In the genomic region with DNA sequence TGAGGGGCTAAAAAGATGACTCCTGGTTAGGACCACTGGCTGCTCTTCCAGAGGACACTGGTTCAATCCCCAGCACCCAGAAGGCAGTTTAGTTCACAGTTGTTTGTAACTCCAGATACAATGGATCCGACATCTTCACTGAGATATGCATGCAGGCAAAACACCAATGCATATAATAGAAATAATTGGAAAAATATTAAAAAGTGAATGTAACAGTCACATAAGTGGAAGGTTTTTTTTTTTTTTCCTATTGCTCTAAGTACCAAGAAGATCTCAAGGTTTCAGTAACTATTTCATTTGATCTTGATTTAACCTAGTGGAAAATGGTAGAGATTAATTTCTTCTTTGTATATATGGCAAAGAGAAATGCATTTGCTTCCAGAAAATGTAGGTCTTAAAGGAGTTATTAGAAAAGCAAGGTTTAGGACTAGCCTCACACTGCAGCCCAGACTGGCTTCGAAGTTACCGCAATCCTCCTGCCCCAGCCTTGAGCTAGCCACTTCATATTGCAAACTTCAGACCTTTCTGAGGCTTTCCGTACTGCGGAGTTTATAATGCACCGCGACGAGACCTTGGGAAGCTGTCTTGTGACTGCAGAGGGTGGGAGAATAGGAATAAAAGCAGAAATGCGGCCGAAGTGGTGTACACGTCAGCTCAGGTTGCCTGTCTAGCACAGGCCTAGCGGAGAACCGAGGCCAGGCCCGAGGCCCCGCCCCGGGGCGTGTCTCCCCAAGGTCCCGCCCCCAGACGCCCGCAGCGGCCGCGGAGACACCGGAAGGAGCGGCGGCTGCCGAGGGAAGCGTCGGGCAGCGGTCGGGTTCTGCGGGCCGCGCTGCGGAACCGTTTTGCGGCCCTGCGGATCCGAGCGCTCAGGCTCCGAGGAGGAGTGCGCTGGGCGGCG, we compare ENCODE assay signal across 8 mouse cellular contexts. TPM values are rescaled to one million over a fixed set of nuclear protein-coding genes. Genes with fewer than 3 reads are reported as not detected.
DNase-seq lines count a peak whose midpoint lies in the region; ATAC-seq and TF ChIP-seq lines count a peak whose summit lies in the region.

Usp33 (plus strand) TSS at position 747 of the 901 bp plus-strand sequence.

- H3K9ac ChIP-seq in hindbrain, embryonic 14.5 days = peak within 1 kb of the TSS; percentile 87

- H3K4me1 ChIP-seq in hindbrain, embryonic 14.5 days (replicated peaks; ENCODE audit: control insufficient read depth, insufficient read depth, low read length) = peaks cover 13% of the 10 kb centered on the region

- 6% methylated on average over 40 of the region's 44 CpGs for WGBS in hindbrain, embryonic 14.5 days

- H3K4me2 ChIP-seq in hindbrain, embryonic 14.5 days (replicated peaks) = peak within 1 kb of the TSS; percentile 81

- no peaks in the 10 kb centered on the region for H3K36me3 ChIP-seq in hindbrain, embryonic 14.5 days (replicated peaks; ENCODE audit: control insufficient read depth, insufficient read depth)

- H3K27me3 ChIP-seq in Patski = no peaks in the 10 kb centered on the region
- H3K27me3 ChIP-seq in hindbrain, embryonic 14.5 days (ENCODE audit: control insufficient read depth, insufficient read depth, low read length) = no peaks in the 10 kb centered on the region

- DNase-seq in Patski (ENCODE audit: low read depth, low spot score) = peak; percentile 69
- peak; percentile 97 to 98 for DNase-seq in cerebellum, postnatal 14 days
- DNase-seq in frontal cortex, postnatal 25 days (ENCODE audit: low spot score in 2 of 2) = peak; percentile 85 to 87
- DNase-seq in hindbrain, embryonic 14.5 days (ENCODE audit: low spot score) = peak; percentile 95
- peak; percentile 92 to 94 for DNase-seq in layer of hippocampus, postnatal 36 days
- DNase-seq in lung, postnatal 36 days = peak; percentile 95
- peak; percentile 92 for DNase-seq in retina, postnatal 1 day
- DNase-seq in urinary bladder, adult 18-20 months (ENCODE audit: low spot score in 2 of 2) = peak; percentile 90 to 96

- peak within 1 kb of the TSS; percentile 87 for H3K27ac ChIP-seq in hindbrain, embryonic 14.5 days

- no peak for TF ChIP-seq CTCF in Patski (IDR thresholded peaks at IDR 0.05)

- in situ Hi-C loops in Patski (cut with MboI; ENCODE audit: low pct_unique_long_range_greater_than_20kb) = no loop called here

- peak within 1 kb of the TSS; percentile 66 for H3K4me3 ChIP-seq in hindbrain, embryonic 14.5 days (replicated peaks; ENCODE audit: low read length)

- peak; percentile 99 for ATAC-seq in Patski
- ATAC-seq in hindbrain, embryonic 14.5 days (ENCODE audit: low FRiP score) = peak; percentile 96

- H3K9me3 ChIP-seq in hindbrain, embryonic 14.5 days (ENCODE audit: control insufficient read depth, low read length) = no peaks in the 10 kb centered on the region

- POLR2A ChIA-PET in Patski (lab: Charles Lee) = interaction anchor here (1.4 kb wide), 1 partner anchor 10 kb away, joined by 3 read pairs; no protein-coding TSS in a partner anchor

- CTCF ChIA-PET in Patski (lab: Charles Lee) = interaction anchor here (0.8 to 1.3 kb wide), 4 partner anchors 10 to 31 kb away, joined by 3 to 4 read pairs (median 3); no protein-coding TSS in a partner anchor

RNA-seq across cellular contexts. Expression of gene Usp33, which starts in this region (rescaled TPM):
- polyA plus RNA-seq in Patski (2021) = 90.3 TPM
- polyA plus RNA-seq in hindbrain, embryonic 14.5 days (2014; fragmentation: Nextera tagmentation; extraction: Ambion mirVana) = 108 and 113 TPM in 2 replicates
- total RNA-seq in layer of hippocampus, postnatal 36 days (2021) = 100 to 1,000 TPM; 127 to 132 TPM

Comparison
In these comparisons a context has a peak if more than half of its experiments do, and no peak if none do; other contexts are left out.
1. Peak in every context shown above with its lines: DNase-seq, ATAC-seq, H3K4me3 ChIP-seq and H3K27ac ChIP-seq.